Mouse (Mus musculus): ENCODE results near the gene Cherp. TPM values are rescaled to one million over a fixed set of nuclear protein-coding genes. Genes with fewer than 3 reads are reported as not detected.
A peak's percentile ranks its signal among the peaks of the same experiment; 100 is the strongest.

The Cherp gene
- polyA plus RNA-seq, 1 experiment from 2014 or later, result 19.1 TPM

DNA sequence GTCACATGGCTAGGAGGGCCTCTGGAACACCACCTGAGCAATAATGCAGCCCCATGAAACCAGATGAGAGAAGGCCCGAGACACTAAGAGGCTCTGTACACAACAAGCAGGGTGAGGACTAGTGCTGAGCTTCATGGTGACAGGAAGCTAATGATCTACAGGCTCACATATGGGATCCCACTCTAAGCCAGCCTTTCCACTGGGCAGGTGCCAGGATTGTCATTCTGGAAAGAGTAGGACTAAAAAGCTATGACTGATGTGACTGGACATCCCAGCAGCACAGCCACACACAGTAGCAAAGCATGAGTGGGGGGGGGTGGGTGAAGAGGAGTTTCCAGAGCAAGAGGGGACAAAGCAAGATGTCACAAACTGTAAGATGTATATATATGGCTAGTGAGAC is 22.9 kb upstream of the Cherp start:
- Histone ChIP-seq H3K9ac (no peak overlapping the region), H3K4me2 (no peak overlapping the region), H3K4me1 (replicated peaks) (peaks cover 42% of the 10 kb centered on the region), H3K36me3 (replicated peaks) (peaks cover 33% of the 10 kb centered on the region), H3K4me3 (replicated peaks) (no peak overlapping the region), H3K9me3 (replicated peaks) (no peaks in the 10 kb centered on the region), H3K27me3 (no peaks in the 10 kb centered on the region), H3K27ac (replicated peaks) (no peak overlapping the region)
- 71% methylated on average over 1 of the region's 1 CpGs for WGBS (ENCODE audit: insufficient replicate concordance)
- no peak for ATAC-seq (ENCODE audit: insufficient read depth)

DNA sequence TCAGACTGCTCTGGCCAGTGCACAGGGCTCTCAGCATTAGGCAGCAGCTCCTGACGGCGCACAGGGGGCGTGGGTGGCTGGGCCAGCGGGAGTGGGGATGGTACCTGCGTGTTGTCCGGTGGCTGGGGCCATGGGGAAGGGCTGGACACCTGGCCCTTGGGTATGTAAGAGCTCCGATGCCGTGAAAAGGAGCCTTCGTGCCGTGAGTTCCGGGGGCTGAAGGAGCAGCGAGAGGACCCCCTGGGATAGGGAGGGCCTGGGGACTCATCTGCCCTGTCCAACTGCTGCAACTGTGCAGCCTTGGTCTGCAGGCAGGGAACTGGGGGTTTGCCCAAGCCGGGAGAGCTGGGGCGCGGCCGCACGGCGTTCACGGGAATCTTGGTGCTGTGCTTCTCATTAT is 21.2 kb upstream of the Cherp start:
- WGBS (ENCODE audit: insufficient replicate concordance), result 83% methylated on average over 19 of the region's 19 CpGs
- ATAC-seq (ENCODE audit: insufficient read depth), result no peak
- no peaks in the 10 kb centered on the region for H3K9me3 ChIP-seq (replicated peaks)
- peaks cover 33% of the 10 kb centered on the region for H3K36me3 ChIP-seq (replicated peaks)
- H3K27ac ChIP-seq (replicated peaks), result no peak overlapping the region
- H3K4me1 ChIP-seq (replicated peaks), result peaks cover 52% of the 10 kb centered on the region
- no peak overlapping the region for H3K4me3 ChIP-seq (replicated peaks)
- H3K9ac ChIP-seq, result no peak overlapping the region
- H3K27me3 ChIP-seq, result no peaks in the 10 kb centered on the region
- H3K4me2 ChIP-seq, result no peak overlapping the region

DNA sequence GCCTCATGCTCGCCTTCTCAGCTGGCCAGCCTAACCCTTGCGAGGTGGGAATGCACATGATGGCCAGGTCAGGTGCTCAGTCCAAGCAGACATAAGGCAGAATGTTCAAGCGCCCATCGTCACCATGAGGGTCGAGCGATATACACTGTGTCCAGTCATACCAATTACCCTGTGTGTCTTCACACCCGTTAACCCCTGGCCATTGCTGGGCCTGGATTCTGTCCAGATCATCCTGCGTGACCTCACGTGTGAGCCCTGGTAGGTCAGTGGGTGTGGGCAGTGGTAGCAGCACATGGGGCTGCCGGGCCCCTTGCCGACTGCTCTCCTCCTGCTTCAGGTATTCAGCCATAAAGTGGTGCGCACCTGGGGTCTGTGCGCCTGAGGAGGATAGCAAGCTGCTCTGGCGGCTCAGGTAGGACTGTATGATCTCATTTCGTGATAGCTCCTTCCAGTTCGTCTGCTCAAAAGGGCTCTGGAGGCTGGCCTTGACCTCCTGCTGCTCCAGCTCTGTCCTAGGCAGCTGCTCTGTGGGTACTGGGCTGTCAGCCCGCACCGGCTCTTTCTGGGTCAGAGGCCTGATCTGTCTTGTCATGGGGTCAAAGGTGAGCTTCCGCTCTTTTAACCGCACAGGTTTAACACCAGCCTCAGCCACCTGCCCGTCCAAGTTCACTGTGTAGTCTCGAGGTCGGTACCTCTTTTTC is 20.5 kb upstream of the Cherp start:
- H3K27me3 ChIP-seq, result no peaks in the 10 kb centered on the region
- no peak overlapping the region for H3K27ac ChIP-seq (replicated peaks)
- H3K4me2 ChIP-seq, result no peak overlapping the region
- H3K36me3 ChIP-seq (replicated peaks), result peaks cover 36% of the 10 kb centered on the region
- ATAC-seq (ENCODE audit: insufficient read depth), result no peak
- H3K4me3 ChIP-seq (replicated peaks), result no peak overlapping the region
- peaks cover 59% of the 10 kb centered on the region for H3K4me1 ChIP-seq (replicated peaks)
- no peak overlapping the region for H3K9ac ChIP-seq
- no peaks in the 10 kb centered on the region for H3K9me3 ChIP-seq (replicated peaks)
- 82% methylated on average over 23 of the region's 23 CpGs for WGBS (ENCODE audit: insufficient replicate concordance)

- WGBS (ENCODE audit: insufficient replicate concordance), result 7% methylated on average over 8 of the region's 8 CpGs
- peak overlapping the region; percentile 64 for H3K9ac ChIP-seq
- peak overlapping the region; percentile 75 for H3K27ac ChIP-seq (replicated peaks)
- H3K27me3 ChIP-seq, result no peaks in the 10 kb centered on the region
- peaks cover 63% of the 10 kb centered on the region for H3K4me1 ChIP-seq (replicated peaks)
- peak overlapping the region; percentile 94 for H3K4me2 ChIP-seq
- peak overlapping the region; percentile 98 for H3K4me3 ChIP-seq (replicated peaks)
- no peaks in the 10 kb centered on the region for H3K9me3 ChIP-seq (replicated peaks)
- H3K36me3 ChIP-seq (replicated peaks), result peaks cover 53% of the 10 kb centered on the region
- no peak for ATAC-seq (ENCODE audit: insufficient read depth)
These were observed 18.4 kb upstream of the Cherp start for GRCm38 (mm10) chr8:72493381-72493780.

DNA sequence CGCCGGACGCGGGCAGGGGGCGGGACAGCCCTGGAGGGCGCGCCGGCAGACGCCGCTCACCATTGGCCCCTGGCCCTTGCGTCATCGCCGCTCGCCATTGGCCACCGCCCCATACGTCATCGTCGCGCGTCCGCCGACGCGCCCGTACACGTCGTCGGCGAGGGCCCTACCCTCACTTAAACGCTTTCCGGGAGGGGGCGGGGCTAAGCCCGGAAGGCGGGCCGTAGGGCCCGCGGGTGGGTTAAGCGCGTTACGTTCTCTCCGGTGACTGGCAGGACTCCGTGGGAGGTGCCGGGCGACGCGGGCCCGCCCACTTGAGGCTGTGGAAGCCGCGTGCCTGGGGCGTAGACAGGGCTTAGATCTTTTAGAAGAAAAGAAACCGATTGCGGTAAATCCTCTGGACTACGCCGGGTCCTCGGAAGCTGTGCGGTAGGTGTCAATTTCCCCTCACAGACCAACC is 17.6 kb upstream of the Cherp start:
- 0% methylated on average over 56 of the region's 56 CpGs for WGBS (ENCODE audit: insufficient replicate concordance)
- ATAC-seq (ENCODE audit: insufficient read depth), result peak; percentile 97
- no peaks in the 10 kb centered on the region for H3K27me3 ChIP-seq
- peak overlapping the region; percentile 94 for H3K4me2 ChIP-seq
- peak overlapping the region; percentile 98 for H3K4me3 ChIP-seq (replicated peaks)
- peak overlapping the region; percentile 92 for H3K9ac ChIP-seq
- peak overlapping the region; percentile 90 for H3K27ac ChIP-seq (replicated peaks)
- H3K4me1 ChIP-seq (replicated peaks), result peaks cover 60% of the 10 kb centered on the region
- H3K9me3 ChIP-seq (replicated peaks), result no peaks in the 10 kb centered on the region
- peaks cover 61% of the 10 kb centered on the region for H3K36me3 ChIP-seq (replicated peaks)

DNA sequence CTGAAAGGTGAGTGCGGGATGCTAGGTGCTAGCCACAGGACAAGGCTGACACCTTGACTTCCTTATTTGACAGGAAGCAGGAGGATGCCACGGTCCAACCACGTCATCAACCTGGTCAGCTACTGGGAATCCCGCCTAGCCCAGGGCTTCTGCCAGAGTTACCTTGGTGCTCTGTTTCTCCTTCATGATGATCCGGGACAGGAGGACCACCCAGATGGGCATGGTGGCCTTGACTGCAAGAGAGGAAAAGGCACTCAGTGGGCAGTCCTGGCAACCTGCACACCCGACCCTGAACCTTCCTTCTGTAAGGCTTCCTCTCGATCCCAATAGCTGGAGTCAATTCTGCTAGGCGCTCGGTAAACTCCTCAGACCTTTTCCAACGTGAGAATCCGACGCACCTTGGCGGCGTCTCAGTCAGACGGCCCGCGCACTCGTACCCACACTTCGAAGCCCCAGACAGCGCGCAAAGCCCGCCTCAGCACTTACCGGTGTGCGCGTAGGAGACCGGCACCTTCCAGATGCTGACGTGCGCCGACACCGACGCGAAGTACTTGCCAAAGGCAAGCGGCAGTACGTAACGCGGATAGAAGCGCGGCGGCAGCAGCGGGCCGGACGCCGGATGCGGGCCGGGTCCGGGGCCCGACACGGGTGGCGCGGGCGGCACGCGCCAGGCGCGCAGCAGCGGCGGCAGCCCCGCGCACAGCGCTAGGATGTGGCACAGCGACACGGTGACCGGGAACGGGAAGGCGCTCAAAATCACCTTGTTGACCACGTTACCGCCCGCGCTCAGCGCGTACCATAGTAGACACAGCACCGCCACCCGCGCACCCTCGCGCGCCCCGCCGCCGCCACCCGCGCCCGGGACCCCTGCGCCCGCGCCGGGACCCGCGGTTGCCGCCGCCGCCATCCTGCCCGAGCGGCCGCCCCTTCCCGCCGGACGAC is 16.9 kb upstream of the Cherp start, which contains the start of gene Slc35e1:
TSS of gene Slc35e1 (minus strand) at position 935 of the 942 bp plus-strand sequence.
- Histone ChIP-seq H3K9ac (peak within 1 kb of the TSS; percentile 92), H3K36me3 (replicated peaks) (peaks cover 63% of the 10 kb centered on the region), H3K9me3 (replicated peaks) (no peaks in the 10 kb centered on the region), H3K4me1 (replicated peaks) (peaks cover 65% of the 10 kb centered on the region), H3K27ac (replicated peaks) (peak within 1 kb of the TSS; percentile 90), H3K4me3 (replicated peaks) (peak within 1 kb of the TSS; percentile 98), H3K4me2 (peak within 1 kb of the TSS; percentile 94), H3K27me3 (no peaks in the 10 kb centered on the region)
- WGBS (ENCODE audit: insufficient replicate concordance), result under 1% methylated on average over 97 of the region's 98 CpGs
- ATAC-seq (ENCODE audit: insufficient read depth), result peak; percentile 32

DNA sequence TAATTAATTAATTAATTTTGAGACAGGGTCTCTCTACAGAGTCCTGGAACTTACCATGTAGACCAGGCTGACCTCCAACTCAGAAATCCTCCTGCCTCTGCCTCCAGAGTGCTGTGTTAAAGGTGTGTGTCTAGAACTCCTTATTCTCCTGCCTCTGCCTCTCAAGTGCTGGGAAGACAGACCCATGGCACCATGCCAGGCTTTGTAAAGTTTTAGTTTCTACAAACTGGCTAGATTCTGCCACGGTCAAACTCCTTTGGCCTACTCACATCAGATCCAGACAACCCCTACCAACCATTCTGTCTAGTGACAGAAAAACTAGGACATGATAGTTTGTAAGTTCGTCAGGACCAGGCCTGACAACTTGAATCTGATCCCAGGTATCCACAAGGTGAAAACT is 16.0 kb upstream of the Cherp start:
- H3K9ac ChIP-seq, result peak overlapping the region; percentile 92
- H3K27me3 ChIP-seq, result no peaks in the 10 kb centered on the region
- no peak for ATAC-seq (ENCODE audit: insufficient read depth)
- no peak overlapping the region for H3K27ac ChIP-seq (replicated peaks)
- WGBS (ENCODE audit: insufficient replicate concordance), result 75% methylated on average over 2 of the region's 2 CpGs
- H3K9me3 ChIP-seq (replicated peaks), result no peaks in the 10 kb centered on the region
- H3K36me3 ChIP-seq (replicated peaks), result peaks cover 63% of the 10 kb centered on the region
- H3K4me3 ChIP-seq (replicated peaks), result peak overlapping the region; percentile 98
- H3K4me1 ChIP-seq (replicated peaks), result peaks cover 74% of the 10 kb centered on the region
- H3K4me2 ChIP-seq, result peak overlapping the region; percentile 94

GRCm38 (mm10) chr8:72487014-72487413 is 12.0 kb upstream of the Cherp start:
- H3K4me2 ChIP-seq, result 0 out of 2 replicates have a peak overlapping the region, but pooled peaks have one; percentile 18
- ATAC-seq (ENCODE audit: insufficient read depth), result no peak

DNA sequence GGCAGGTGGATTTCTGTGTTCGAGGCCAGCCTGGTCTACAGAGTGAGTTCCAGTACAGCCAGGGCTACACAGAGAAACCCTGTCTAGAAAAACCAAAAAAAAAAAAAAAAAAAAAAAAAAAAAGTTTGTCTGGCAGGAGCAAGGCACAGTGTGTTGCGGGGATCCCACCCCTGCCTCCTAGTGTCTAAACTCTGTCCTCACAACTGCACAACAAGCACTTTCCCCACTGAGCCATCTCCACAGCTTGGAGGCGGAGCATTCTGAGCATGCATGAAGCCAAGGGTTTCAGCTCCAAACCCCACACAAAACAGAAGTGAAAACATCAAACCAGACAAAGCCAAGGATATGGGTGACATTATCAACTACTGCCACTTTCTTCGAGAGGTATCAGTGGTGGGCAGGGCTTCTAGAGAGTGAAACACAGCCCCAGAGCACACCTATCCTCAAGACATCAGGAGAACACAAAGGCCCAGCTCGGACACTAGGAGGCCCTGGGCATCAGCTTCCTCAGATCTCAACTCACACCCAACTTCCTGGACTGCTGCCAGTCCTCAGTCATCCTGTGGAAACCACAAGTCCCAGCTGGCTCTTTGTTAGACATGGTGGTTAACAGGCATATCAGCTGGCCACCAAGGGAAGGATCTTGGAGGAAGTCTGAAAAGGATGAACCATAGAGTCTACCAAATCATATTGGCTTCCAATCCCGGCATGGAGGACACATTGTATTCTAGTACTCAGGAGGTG is 10.6 kb upstream of the Cherp start:
- H3K9me3 ChIP-seq (replicated peaks), result no peaks in the 10 kb centered on the region
- 44% methylated on average over 6 of the region's 6 CpGs for WGBS (ENCODE audit: insufficient replicate concordance)
- ATAC-seq (ENCODE audit: insufficient read depth), result 0 out of 2 replicates have a peak, but pooled peaks have one; percentile 20
- H3K36me3 ChIP-seq (replicated peaks), result peaks cover 89% of the 10 kb centered on the region
- no peaks in the 10 kb centered on the region for H3K27me3 ChIP-seq
- H3K9ac ChIP-seq, result no peak overlapping the region
- no peak overlapping the region for H3K4me3 ChIP-seq (replicated peaks)
- H3K27ac ChIP-seq (replicated peaks), result peak overlapping the region; percentile 53
- H3K4me1 ChIP-seq (replicated peaks), result peaks cover 38% of the 10 kb centered on the region
- no peak overlapping the region for H3K4me2 ChIP-seq

More at GRCm38 (mm10) chr8:72487014-72487413, 12.0 kb upstream of the Cherp start:
- Histone ChIP-seq H3K4me3 (replicated peaks) (no peak overlapping the region), H3K27me3 (no peaks in the 10 kb centered on the region), H3K4me1 (replicated peaks) (peaks cover 52% of the 10 kb centered on the region), H3K9me3 (replicated peaks) (no peaks in the 10 kb centered on the region), H3K9ac (no peak overlapping the region), H3K27ac (replicated peaks) (peak overlapping the region; percentile 53), H3K36me3 (replicated peaks) (peaks cover 79% of the 10 kb centered on the region)

DNA sequence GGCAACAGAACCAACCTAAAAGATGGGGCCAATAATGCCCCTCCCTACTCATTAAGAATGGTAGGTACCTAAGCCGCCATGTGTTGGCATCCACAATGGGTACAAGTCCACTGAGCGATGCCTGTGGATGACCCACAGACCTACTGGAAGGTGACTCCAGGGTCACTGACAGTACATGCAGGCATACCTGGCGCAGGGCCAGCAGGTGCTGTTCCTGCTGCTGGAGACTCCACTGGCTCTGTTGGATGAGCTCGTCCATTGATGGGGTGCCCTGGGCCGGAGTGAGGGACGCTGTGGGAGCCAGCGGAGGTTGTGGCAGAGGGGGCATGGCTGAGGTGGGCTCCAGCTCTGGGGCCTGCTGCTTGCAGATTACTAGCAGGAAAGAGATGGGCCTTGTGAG is 4.3 kb downstream of the Cherp start:
- peaks cover 30% of the 10 kb centered on the region for H3K4me1 ChIP-seq (replicated peaks)
- H3K9ac ChIP-seq, result no peak overlapping the region
- no peak overlapping the region for H3K27ac ChIP-seq (replicated peaks)
- peaks cover 79% of the 10 kb centered on the region for H3K36me3 ChIP-seq (replicated peaks)
- no peaks in the 10 kb centered on the region for H3K9me3 ChIP-seq (replicated peaks)
- ATAC-seq (ENCODE audit: insufficient read depth), result no peak
- WGBS (ENCODE audit: insufficient replicate concordance), result 80% methylated on average over 7 of the region's 7 CpGs
- no peak overlapping the region for H3K4me2 ChIP-seq
- H3K27me3 ChIP-seq, result no peaks in the 10 kb centered on the region
- H3K4me3 ChIP-seq (replicated peaks), result no peak overlapping the region
